Mouse (Mus musculus) testis, adult 2 months (tissue): ENCODE data around the gene Zc3h12a.

Experiments used
- CTCF ChIP-seq: fragments of 200-500 bp; IDR thresholded peaks from 2 replicates; pipeline ENCODE4 v1.5.1; 2012; ENCODE audit warnings: low read depth, mild to moderate bottlenecking, inconsistent platforms, low read length, moderate library complexity; ENCODE audit not compliant: control insufficient read depth, insufficient read depth, insufficient replicate concordance
- POLR2A ChIP-seq: fragments of 200-500 bp; IDR thresholded peaks from 2 replicates; pipeline ENCODE4 v1.6.1; 2012; ENCODE audit warnings: low read depth, mild to moderate bottlenecking, inconsistent platforms, low read length, moderate library complexity; ENCODE audit not compliant: control insufficient read depth

- TF ChIP-seq CTCF (no peak), POLR2A (no peak)
These were observed 24.8 kb upstream of the Zc3h12a start for GRCm38 (mm10) chr4:125152469-125152868.
